Mouse (Mus musculus): ENCODE results near the gene Cnn1.
"Not testable (repeated sequence)": the region's sequence is repeated elsewhere in the genome, so short reads cannot be mapped to it uniquely, and the experiment has no call there.

Gene Cnn1

DNA sequence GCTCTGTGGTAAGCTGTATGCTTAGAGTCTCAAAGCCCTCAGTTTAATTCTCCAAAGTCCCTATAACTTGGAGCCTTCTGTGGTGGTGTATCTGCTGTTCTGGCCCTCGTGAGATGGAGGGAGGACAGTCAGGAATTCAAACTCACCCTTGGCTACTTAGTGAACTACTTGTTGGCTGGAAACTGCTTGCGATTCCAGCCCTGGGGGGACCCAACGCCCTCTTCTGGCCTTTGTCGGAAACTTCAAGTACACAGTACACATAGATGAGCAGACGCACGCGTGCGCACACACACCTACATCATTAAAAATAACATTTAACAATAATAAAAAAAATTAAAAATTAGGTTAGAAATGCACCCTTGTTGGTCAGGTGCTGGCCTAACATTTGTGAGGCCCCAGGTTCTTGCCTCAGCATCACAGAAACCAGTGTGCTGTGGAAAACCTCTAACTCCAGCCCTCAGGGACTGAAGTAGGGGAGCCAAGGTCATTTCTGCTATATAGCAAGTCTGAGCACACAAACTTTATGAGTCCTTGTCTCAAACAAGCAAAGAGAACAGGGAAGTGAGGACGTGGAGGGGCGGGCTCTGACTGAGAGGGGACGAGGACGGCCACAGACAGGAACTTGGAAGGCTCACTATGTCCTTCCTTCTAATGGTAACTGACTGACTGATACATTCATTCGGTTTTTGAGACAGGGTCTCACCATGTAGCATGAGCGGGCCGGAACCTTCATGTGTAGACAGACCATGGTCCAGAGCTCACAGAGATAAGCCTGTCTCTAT is 26.4 kb downstream of the Cnn1 start:
- DNase-seq (ENCODE audit: low spot score) = no peak

DNA sequence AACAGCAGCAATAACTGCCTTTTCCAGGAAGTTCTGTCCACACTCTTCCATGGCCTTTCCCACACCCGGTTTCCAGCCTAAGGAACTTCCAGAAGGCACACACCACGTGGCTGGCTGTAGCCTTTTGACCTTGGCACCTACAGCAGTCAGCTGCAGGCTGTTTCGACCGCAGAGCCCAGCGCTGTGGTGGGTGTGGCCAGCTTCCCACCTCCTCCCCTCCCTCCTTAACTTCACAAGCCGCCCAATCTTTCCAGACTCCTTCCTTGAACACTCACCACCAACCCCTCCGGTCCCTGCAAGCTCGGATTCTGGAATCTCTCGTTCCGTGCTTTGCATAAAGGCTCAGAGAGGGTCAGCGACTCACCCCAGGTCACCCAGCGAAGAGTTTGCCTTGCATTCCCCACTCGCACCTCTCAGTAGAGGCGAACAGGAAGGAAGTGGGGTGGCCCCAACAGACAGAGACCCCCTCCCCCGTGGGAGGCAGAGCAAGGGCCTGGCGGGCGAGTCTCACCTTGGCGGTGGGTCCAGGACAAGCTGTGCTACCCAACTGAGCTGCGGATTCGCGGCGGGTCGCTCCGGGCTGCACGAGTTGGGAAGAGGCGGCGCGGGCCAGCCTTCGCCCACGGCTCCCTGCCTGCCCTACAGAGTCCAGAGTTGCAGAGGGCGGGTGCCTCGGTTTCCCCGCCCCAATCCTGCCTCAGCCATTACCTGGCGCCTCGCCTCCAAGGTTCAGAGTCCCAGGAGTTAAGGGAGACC is 32.4 kb downstream of the Cnn1 start:
- peak; percentile 64 for DNase-seq (ENCODE audit: low spot score)

DNA sequence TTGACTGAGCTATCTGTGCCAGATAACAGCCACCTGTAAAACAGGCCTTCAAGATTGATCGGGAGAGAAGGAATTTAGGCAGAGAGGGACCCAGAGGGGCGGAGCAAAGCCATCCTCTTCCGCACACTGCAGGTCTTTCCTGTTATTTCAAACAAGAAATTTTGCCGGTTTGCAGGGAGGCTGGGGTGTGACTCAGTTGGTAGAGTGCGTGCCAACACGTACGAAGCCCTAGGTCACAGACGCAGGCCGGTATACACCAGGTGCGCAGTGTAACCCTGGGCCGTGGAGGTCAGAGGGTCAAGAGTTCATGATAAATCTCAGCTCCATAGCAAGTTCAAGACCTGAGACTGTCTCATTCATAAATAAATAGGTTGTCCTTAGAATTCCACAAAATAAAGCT is 33.2 kb downstream of the Cnn1 start:
- DNase-seq (ENCODE audit: low spot score) = no peak

DNA sequence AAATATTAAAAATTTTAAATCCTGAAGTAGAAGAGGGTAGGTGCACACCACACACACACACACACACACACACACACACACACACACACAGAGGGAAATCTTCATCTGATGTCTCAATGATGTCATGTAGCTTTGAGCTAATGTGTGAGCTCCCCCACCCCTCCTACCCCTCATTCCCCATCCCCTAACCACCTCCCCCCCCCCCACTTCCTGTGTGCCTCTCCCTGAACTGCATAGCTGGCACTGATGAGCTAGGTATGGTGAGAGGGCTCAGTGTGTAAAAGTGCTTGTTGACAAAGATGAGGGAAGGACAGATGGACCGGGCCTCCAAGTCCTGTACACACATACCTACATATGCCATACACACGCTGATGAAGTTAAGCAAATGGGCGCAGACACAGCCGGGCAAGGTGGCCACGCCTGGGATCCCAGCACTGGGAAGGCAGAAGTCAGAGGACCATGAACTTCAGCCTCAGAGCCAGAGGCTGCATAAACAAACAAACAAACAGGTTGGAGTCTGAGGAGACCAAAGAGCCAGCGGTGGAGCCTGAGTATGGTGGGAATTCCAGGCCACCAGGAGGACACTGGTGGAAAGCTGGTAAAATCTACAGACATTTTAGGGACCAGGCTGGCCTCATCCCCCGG is 35.4 kb downstream of the Cnn1 start:
- DNase-seq (ENCODE audit: low spot score) = no peak

DNA sequence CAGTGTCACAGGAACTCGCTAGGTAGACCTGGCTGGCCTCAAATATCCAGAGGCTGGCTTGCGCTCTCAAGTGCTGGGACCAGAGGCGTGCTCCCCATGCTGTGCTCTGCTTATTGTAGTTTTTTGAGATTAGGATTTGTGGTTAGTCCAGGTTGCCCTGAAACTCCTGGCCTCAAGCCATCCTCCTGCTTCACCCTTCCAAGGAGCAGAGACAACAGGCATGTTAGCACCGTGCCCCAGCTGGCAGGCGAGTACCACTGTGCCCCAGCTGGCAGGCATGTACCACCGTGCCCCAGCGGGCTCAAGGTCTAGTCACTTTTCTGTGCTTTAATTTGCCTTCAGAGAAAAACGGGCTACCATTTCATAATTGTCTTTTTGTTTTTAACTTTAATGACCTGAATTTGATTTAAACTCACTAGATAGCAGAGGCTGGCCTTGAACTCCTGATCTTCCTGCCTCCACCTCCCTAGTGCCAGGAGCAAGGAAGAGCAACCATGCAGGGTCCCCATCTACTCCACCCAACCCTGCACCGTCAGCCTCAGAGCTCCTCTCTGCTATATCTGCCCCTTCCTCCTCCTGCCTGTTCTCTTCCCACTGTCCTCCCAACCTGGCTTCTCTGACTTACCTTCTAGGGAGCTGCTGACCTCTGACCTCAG is 36.1 kb downstream of the Cnn1 start:
- DNase-seq (ENCODE audit: low spot score) = no peak

DNA sequence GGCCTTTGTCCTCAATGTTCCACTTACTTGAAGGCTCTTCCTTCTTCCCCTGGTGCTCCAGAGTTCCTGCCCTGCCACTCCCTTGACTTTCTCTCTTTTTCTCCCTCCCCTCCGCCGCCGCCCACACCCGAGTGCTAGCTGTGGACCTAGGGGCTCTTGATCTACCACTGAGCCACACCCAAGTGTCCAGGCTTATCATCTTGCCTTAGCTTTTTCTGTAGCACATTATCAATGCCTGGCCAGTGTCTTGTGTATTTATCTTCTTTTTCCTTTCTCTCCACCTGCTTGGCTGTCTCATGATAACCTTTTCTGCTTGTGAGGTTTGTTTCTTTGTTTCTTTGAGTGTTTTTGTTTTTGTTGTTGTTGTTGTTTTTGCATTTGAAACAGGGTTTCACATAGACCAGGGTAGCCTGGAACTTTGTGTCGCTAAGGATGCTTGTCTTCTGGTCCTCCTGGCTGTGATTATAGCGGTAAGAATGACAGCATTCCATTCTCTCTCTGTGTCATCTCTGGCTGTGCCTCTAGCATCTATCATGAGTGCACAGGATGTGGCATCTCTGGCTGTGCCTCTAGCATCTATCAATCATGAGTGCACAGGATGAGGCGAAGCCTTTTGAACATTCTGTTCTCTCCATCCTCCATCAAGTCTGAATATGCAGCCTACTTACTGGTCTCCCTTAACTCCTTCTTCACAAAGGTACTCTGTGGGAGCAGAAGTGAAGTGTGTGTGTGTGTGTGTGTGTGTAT is 36.8 kb downstream of the Cnn1 start, which contains the start of gene Acp5:
TSS of gene Acp5 (minus strand) at position 68 of the 747 bp plus-strand sequence.
- no peak for DNase-seq (ENCODE audit: low spot score)

DNA sequence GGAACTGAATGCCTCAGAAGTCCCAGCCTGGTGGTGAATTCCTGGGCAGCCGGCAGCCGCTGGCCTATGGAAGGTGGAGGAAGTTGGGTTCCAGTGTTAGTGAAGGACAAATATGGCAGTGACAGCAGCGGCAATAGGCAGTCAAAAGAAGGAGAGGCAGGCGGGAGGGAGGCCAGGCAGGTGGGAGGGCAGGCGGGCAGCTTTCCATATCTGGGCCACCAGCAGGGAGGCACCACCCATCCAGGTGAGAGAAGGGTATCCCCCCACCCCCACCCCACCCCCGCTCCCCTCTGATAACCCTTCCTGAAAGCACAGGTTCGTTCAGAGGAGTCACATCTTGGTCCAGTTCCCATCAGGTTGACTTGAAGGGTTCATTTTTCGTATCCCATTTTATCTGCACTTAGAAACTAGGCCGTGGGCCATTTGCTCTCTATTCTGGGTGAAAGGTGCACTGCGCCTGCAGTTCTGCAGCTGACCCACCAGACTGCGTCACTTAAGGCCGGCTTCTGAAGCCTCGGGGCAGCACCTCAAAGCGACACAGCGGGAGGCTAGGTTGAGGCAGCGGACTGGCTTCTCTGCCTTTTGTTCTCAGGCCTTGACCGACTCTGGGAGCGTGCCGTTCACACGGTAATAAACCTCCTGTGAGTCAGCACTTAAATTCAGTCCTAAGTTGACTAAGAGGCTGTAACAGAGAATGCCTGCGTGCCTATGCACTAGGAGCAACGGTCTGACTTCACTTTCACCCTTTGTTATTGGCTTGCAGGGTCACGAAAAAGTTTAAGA is 37.9 kb downstream of the Cnn1 start:
- no peak for DNase-seq (ENCODE audit: low spot score)

DNA sequence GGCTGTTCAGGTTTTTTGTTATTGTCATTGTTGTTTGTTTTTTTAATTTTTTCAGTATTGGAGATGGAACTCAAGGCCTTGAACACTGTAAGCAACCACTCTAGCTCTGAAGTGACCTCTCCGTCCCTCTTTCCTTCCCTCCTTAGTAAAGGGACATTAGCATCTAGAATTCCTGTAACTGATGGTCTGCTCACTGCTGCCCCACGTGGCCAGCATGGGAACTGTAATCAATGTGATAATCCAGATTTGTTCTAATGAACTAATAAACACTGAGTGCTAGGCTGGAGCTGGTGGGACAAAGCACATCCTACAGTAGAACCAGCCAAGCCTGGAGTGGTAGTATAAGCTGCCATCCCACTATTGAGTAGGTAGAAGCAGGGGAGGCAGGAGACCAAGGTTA is 39.5 kb downstream of the Cnn1 start:
- DNase-seq (ENCODE audit: low spot score) = no peak

DNA sequence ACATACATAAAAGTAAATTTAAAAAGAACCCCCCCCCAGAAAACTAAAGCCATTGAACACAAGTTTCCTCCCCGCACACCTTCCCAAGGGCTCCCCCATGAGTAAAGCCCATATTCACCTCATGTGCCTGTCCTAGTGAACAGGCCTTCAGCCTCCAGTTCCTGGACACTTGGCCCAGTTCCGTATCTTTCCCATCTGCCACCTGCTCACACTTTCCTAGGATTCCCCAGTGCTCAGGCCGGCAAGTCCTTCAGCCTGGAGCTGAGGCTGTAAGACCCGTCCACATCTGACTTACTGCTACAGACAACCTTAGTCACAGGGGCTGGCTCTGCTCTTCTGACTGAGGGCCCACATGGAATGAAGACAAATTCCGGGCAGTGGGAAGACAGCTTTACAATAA is 40.7 kb downstream of the Cnn1 start:
- no peak for DNase-seq (ENCODE audit: low spot score)

DNA sequence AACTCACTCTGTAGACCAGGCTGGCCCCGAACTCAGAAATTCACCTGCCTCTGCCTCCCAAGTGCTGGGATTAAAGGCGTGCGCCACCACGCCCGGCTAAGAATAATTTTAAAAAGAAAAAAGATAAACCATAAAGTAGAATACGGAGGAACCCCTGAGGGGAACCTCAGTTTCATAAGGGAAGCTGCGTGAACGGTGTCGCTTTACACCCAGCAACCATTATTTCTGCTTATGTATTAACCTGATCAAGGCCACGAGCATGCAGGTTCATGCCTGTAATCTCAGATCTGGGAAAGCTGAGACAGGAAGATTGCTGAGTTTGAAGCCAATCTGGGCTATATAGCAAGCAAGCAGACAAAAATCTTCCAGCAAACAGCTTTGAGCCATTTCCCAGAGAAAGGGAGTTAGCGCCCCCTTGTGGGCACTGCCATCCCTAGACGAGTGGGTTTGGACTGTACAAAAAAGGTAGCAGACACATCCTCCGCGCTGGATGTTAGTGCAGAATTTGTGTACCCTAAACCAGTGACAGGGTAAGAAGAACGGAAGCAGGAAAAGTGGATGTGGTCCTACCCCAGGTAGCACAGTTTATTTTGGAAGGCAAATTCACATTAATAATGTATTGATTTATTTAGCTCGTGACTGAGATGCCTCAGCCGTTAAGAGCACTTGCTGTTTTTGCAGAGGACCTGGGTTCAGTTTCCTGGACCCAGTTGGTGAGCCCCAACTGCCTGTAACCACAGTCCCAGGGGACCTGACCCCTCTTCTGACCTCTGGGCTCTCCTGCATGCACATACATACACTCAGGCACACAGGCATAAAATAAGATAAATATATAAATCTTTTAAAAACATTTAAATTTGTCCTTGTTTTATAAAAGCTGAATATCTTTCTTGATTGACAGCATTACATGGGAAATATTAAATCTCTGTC is 44.4 kb downstream of the Cnn1 start:
- DNase-seq (ENCODE audit: low spot score) = peak; percentile 79

DNA sequence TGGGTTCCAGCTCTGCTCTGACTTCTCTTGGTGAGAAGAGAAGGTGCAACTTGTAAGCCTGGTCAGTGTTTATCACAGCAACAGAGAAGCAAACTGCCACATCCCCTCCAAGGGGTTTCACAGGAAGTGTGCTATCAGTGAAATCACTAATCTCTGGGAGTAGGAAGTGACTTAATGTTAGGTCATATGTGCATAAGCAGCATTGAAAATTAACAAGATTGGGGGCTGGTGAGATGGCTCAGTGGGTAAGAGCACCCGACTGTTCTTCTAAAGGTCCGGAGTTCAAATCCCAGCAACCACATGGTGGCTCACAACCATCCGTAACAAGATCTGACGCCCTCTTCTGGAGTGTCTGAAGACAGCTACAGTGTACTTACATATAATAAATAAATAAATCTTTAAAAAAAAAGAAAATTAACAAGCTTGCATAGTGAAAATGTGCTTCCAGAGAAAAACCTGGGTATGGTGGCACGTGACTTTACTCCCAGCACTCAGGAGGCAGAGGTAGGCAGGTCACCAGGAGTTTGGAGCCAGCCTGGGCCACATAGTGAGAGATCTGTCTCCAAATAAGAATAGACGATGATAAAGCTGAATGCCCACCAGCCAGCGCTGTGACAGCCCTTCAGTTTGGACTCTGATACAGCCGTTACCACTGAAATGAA is 45.4 kb downstream of the Cnn1 start:
- DNase-seq (ENCODE audit: low spot score) = no peak

DNA sequence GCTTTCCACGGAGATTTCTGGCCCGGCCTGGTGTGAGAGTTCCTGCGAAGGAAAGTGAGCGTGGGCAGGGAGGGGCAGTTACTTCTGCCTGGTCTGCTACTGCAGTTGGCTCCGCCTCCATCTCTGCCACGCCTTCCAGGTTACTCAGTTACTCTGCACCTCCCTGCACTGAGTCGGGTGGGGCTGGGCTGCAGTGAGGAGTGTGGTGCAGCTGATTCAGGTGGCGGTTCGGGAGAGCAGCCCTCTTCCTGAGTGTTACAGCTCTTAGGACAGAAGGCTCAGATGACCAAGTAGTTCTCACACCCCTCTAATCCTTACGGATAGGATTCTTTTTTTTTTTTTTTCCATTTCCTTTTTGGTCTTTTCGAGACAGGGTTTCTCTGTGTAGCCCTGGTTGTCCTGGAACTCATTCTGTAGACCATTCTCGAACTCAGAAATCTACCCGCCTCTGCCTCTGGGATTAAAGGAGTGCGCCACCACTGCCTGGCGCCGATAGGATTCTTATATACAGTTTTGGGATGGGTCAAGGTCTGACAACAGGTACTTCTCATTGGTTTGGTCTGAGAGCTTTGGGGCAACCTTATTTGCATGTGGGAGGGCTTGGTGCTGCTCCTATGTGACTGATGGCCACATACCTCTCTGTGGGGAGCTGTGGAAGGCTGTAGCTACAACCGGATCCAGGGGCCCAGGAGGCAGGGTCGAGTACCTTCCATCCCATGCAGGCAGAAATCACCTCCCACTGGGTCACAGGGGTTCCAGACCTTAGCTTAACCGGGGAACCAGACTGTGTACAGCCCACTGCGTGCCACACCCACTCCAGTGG is 50.6 kb downstream of the Cnn1 start:
- DNase-seq (ENCODE audit: low spot score) = no peak

DNA sequence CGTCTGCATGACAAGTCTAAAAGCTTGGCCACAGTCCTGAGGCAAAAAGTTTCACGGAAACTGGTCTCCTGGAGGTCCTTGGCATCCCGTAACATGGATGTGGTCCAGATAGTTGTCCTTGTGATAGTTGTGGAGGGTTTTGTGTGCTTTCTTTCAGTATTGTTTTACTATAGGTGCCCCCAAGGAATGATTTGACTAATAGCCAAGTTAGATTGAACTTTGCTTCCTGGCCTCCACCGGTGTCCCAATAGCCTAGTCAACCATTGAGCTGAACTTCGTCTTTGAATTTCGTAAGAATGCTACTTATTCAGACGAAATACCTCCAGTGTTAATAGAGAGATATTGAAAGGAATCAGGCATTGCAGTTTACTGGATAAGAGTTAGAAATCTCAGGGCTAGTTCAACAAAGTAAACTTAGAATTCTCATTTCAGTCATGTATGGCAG is 51.3 kb downstream of the Cnn1 start:
- DNase-seq (ENCODE audit: low spot score) = not testable (repeated sequence)

DNA sequence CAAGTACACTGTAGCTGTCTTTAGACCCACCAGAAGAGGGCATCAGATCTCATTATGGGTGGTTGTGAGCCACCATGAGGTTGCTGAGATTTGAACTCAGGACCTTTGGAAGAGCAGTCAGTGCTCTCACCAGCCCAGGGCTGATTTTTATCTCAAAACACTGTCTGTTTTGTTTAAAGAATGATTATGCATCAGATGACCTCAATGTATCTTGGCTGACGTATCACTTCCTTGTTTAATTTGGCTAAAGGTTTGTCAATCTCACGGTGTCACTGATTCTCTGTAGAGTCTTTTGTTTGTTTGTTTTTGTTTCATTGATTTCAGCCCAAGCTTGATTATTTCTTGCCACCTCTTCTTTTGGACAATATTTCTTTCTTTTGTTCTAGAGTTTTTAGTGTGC is 51.9 kb downstream of the Cnn1 start:
- DNase-seq (ENCODE audit: low spot score) = no peak

DNA sequence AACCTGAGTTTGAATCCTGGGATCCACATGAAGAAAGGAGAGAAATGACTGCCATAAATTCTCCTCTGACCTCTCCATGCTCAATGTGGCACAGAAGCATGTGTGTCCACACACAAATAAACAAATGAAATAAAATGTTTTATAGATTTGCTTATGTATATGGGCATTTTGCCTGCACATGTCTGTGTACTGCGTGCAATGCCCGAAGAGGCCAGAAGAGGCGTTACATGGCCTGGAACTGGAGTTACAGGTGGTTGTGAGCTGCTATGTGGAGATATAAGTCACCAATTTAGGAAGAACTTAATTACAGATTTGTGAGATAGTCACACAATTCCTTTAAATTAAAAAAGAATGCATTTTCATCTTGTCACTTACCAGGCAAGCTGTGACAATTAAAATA is 54.8 kb downstream of the Cnn1 start:
- no peak for DNase-seq (ENCODE audit: low spot score)

DNA sequence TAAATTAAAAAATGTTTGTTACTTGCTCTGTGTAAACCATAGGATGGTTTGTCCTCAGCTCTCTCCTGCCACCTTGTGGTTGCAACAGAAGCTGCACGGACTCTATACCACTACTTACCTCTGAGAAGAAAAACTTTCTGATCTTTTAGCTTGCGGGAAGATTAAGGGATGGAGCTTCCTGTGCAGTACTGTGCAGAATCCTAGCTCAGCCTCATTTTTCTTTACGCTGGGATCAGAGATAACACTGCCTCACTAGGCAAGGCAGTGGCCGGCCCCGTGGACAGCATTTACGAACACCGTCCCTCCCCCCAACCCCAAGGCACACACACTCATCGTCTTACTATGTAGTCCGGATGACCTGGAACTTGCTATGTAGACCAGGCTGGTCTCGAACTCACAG is 56.6 kb downstream of the Cnn1 start:
- peak; percentile 46 for DNase-seq (ENCODE audit: low spot score)

DNA sequence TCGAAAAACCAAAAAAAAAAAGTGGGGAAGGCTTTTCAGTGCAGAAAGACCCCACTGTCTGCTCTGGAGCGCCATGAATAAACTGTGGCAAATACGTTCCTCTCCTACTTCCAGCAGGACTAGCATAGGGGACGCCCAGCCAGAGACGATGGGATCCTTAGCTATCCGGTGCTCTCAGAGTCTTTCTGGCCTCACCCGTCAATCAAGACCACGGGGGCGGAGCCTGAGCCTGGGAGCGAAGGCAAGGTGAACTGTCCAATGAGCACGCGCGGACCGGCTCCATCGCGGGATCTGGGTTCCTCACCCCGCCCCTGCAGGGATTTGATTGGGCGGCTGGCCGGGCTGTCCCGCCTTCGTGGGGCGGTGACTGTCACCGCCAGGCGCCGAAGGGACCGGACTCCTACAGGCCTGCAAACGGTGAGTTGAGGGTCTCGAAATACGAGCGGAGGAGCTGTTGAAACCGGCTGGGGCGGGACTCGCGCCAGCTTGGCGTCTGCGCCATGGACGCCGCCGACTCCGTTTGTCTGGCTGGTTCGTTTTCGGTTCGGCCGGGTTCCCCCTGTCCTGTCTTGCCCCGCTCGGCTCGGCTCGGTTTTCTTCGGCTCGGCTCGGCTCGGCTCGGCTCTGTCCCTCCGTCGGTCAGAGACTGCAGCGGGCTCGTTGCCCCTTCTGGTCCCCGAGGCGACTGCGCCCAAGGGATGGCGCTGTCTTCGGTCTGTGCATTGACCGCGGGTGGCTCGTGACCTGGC is 57.7 kb downstream of the Cnn1 start, which contains the start of gene Pigyl:
TSS of gene Pigyl (plus strand) at position 350 of the 749 bp plus-strand sequence.
- peak; percentile 99 for DNase-seq (ENCODE audit: low spot score)

All from testis, postnatal 14 days (tissue).